In genomic region chr1:14650346-14650745, GRCm38 (mm10) we compare ENCODE assay signal across 25 mouse cellular contexts.
DNase-seq lines count a peak whose midpoint lies in the region; ATAC-seq and TF ChIP-seq lines count a peak whose summit lies in the region.
"Had no signal": no experiment of that assay in that cellular context is flagged by ENCODE, and none has a peak within 500 bp of the region (broad histone marks: within the 10 kb centered on the region; RNA-seq: fewer than 3 reads in every experiment).

No protein-coding gene starts in this region.

- H3K4me3 ChIP-seq in ES-Bruce4 (ENCODE audit: low read depth, low read length) (no peak overlapping the region), ES-E14 (ENCODE audit: insufficient read depth in 1 of 2, low read depth in 1 of 2, low read length in 2 of 2, poor library complexity in 1 of 2, severe bottlenecking in 1 of 2) (no peak overlapping the region)
- no peak overlapping the region for H3K4me3 ChIP-seq in heart, embryonic 11.5 days (ENCODE audit: low read depth, low read length)
- H3K4me3 ChIP-seq in midbrain, embryonic 11.5 days (ENCODE audit: low read depth, low read length) = no peak overlapping the region
- H3K4me3 ChIP-seq: embryonic facial prominence, embryonic 13.5 days; embryonic facial prominence, embryonic 15.5 days; erythroblast, embryonic 14.5 days; forebrain, embryonic 10.5 days; forebrain, embryonic 12.5 days had no signal

- no peaks in the 10 kb centered on the region for H3K27me3 ChIP-seq in ES-Bruce4 (ENCODE audit: control insufficient read depth, insufficient read depth, low read length, poor library complexity, severe bottlenecking)
- H3K27me3 ChIP-seq in heart, embryonic 11.5 days (ENCODE audit: control insufficient read depth, insufficient read depth, low read length) = no peaks in the 10 kb centered on the region
- no peaks in the 10 kb centered on the region for H3K27me3 ChIP-seq in midbrain, embryonic 11.5 days (ENCODE audit: control insufficient read depth, insufficient read depth, low read length)
- H3K27me3 ChIP-seq: CH12.LX; embryonic facial prominence, embryonic 13.5 days; embryonic facial prominence, embryonic 15.5 days; forebrain, embryonic 12.5 days had no signal

- H3K4me1 ChIP-seq in ES-Bruce4 (ENCODE audit: control insufficient read depth, insufficient read depth, low read length) (no peaks in the 10 kb centered on the region), ES-E14 (ENCODE audit: control insufficient read depth in 2 of 2, insufficient read depth in 2 of 2, low read length in 2 of 2, poor library complexity in 1 of 2) (no peaks in the 10 kb centered on the region)
- no peaks in the 10 kb centered on the region for H3K4me1 ChIP-seq in heart, embryonic 11.5 days (ENCODE audit: control insufficient read depth, insufficient read depth, low read length)
- no peaks in the 10 kb centered on the region for H3K4me1 ChIP-seq in midbrain, embryonic 11.5 days (ENCODE audit: control insufficient read depth, insufficient read depth, low read length)
- H3K4me1 ChIP-seq: embryonic facial prominence, embryonic 13.5 days; embryonic facial prominence, embryonic 15.5 days; forebrain, embryonic 10.5 days; forebrain, embryonic 12.5 days had no signal

- 71% methylated on average over 2 of the region's 2 CpGs for WGBS in heart, embryonic 11.5 days (ENCODE audit: insufficient replicate concordance)
- 75% methylated on average over 2 of the region's 2 CpGs for WGBS in midbrain, embryonic 11.5 days

- no peaks in the 10 kb centered on the region for H3K36me3 ChIP-seq in ES-Bruce4 (ENCODE audit: control insufficient read depth, insufficient read depth, low read length, poor library complexity, severe bottlenecking)
- H3K36me3 ChIP-seq in ES-E14 (ENCODE audit: control insufficient read depth, insufficient read depth, low read length, poor library complexity, severe bottlenecking) = no peaks in the 10 kb centered on the region
- H3K36me3 ChIP-seq in heart, embryonic 11.5 days (ENCODE audit: control insufficient read depth, insufficient read depth, low read length) = no peaks in the 10 kb centered on the region
- H3K36me3 ChIP-seq in midbrain, embryonic 11.5 days (ENCODE audit: control insufficient read depth, insufficient read depth, low read length) = no peaks in the 10 kb centered on the region
- H3K36me3 ChIP-seq: embryonic facial prominence, embryonic 13.5 days; embryonic facial prominence, embryonic 15.5 days; forebrain, embryonic 10.5 days; forebrain, embryonic 12.5 days had no signal

- no peak for TF ChIP-seq EP300 in ES-Bruce4 (IDR thresholded peaks at IDR 0.05; ENCODE audit: insufficient read depth, low read depth, low read length)

- H3K9ac ChIP-seq in ES-Bruce4 (ENCODE audit: low read depth, poor library complexity, severe bottlenecking) (no peak overlapping the region), ES-E14 (ENCODE audit: insufficient read depth, low read depth, low read length, poor library complexity, severe bottlenecking) (no peak overlapping the region)
- H3K9ac ChIP-seq in heart, embryonic 11.5 days (ENCODE audit: low read depth, low read length) = no peak overlapping the region
- no peak overlapping the region for H3K9ac ChIP-seq in midbrain, embryonic 11.5 days (ENCODE audit: low read length)
- H3K9ac ChIP-seq: embryonic facial prominence, embryonic 13.5 days; embryonic facial prominence, embryonic 15.5 days; forebrain, embryonic 12.5 days had no signal

- no peak overlapping the region for H3K4me2 ChIP-seq in heart, embryonic 11.5 days
- no peak overlapping the region for H3K4me2 ChIP-seq in midbrain, embryonic 11.5 days
- H3K4me2 ChIP-seq: embryonic facial prominence, embryonic 13.5 days; embryonic facial prominence, embryonic 15.5 days; forebrain, embryonic 12.5 days had no signal

- in situ Hi-C loops in ES-E14 (cut with MboI; ENCODE audit: low sequenced_read_pairs in 2 of 2, unreplicated experiment in 2 of 2) = no loop called here

- TF ChIP-seq POLR2A in ES-Bruce4 (IDR thresholded peaks at IDR 0.05; ENCODE audit: insufficient read depth, low read length) = no peak

- peak overlapping the region; percentile 97 for H3K27ac ChIP-seq in ES-Bruce4 (ENCODE audit: insufficient read depth, low read length)
- H3K27ac ChIP-seq in ES-E14 (ENCODE audit: insufficient read depth, low read depth, low read length, poor library complexity, severe bottlenecking) = no peak overlapping the region
- no peak overlapping the region for H3K27ac ChIP-seq in heart, embryonic 11.5 days (ENCODE audit: low read depth, low read length)
- H3K27ac ChIP-seq in midbrain, embryonic 11.5 days (ENCODE audit: low read depth, low read length) = no peak overlapping the region
- H3K27ac ChIP-seq: embryonic facial prominence, embryonic 13.5 days; embryonic facial prominence, embryonic 15.5 days; forebrain, embryonic 10.5 days; forebrain, embryonic 12.5 days had no signal

- no peak for DNase-seq in ES-E14 (ENCODE audit: low read depth, low spot score)
- DNase-seq in ZHBTc4 (ENCODE audit: low read depth, low spot score) = peak; percentile 32
- no peak for DNase-seq in midbrain, embryonic 11.5 days (ENCODE audit: low spot score, missing footprints)
- DNase-seq: adrenal gland, adult 2 months; adrenal gland, postnatal 10 days; adrenal gland, postnatal 25 days; B cell, adult 2 months; cerebellum, adult 11 months; cerebellum, adult 18-20 months; cerebellum, adult 8-10 months; cerebellum, adult 9-11 months; cerebellum, postnatal 14 days; cerebellum, postnatal 36 days; embryo, embryonic 11 days had no signal

- ATAC-seq in heart, embryonic 11.5 days (replicated peaks; ENCODE audit: insufficient number of reproducible peaks, low FRiP score, low TSS enrichment) = no peak
- no peak for ATAC-seq in midbrain, embryonic 11.5 days (ENCODE audit: low FRiP score)
- ATAC-seq: CD4-positive, CD25-positive, alpha-beta regulatory T cell, adult 4 months; forebrain, embryonic 14.5 days; forebrain, embryonic 16.5 days had no signal

- H3K9me3 ChIP-seq in ES-Bruce4 (replicated peaks; ENCODE audit: control insufficient read depth, insufficient read depth, low read length, poor library complexity, severe bottlenecking) (0 out of 2 replicates have a peak, but pooled peaks cover 3% of the 10 kb centered on the region), ES-E14 (ENCODE audit: control insufficient read depth, insufficient read depth, low read depth, low read length) (no peaks in the 10 kb centered on the region)
- no peaks in the 10 kb centered on the region for H3K9me3 ChIP-seq in heart, embryonic 11.5 days (replicated peaks; ENCODE audit: control insufficient read depth, low read length)
- no peaks in the 10 kb centered on the region for H3K9me3 ChIP-seq in midbrain, embryonic 11.5 days (ENCODE audit: control insufficient read depth, low read length)
- H3K9me3 ChIP-seq: embryonic facial prominence, embryonic 13.5 days; embryonic facial prominence, embryonic 15.5 days; forebrain, embryonic 10.5 days; forebrain, embryonic 12.5 days had no signal

- TF ChIP-seq CTCF in ES-Bruce4 (IDR thresholded peaks at IDR 0.05; ENCODE audit: low read depth, low read length) = no peak

TF ChIP-seq in ES-E14, 5 proteins besides CTCF, POLR2A, EP300 and RAD21:
- TF ChIP-seq MAFK (IDR thresholded peaks at IDR 0.05; ENCODE audit: insufficient read depth, low read depth, low read length) (0 out of 2 replicates have a peak, but pooled peaks have one; percentile 45), CHD2 (IDR thresholded peaks at IDR 0.05; ENCODE audit: low read depth, low read length) (no peak), ZC3H11A (IDR thresholded peaks at IDR 0.05; ENCODE audit: borderline replicate concordance, low read depth, low read length) (no peak)
